Mouse (Mus musculus) erythroblast, embryonic 14.5 days (primary cell): ENCODE data around the gene Cstad. TPM values are rescaled to one million over a fixed set of nuclear protein-coding genes. Genes with fewer than 3 reads are reported as not detected.

Experiments used
- H3K27me3 ChIP-seq: 2 replicates; pipeline ENCODE4 v1.6.1; 2012; ENCODE audit warnings: inconsistent platforms; ENCODE audit not compliant: control insufficient read depth
- H3K36me3 ChIP-seq: 2 replicates; pipeline ENCODE4 v1.6.1; 2012; ENCODE audit warnings: mild to moderate bottlenecking, inconsistent platforms; ENCODE audit not compliant: control insufficient read depth
- H3K4me1 ChIP-seq: 2 replicates; pipeline ENCODE4 v1.6.1; 2012; ENCODE audit warnings: inconsistent platforms; ENCODE audit not compliant: control insufficient read depth
- H3K4me3 ChIP-seq: replicated peaks from 2 replicates; pipeline ENCODE3; 2012; ENCODE audit warnings: moderate library complexity, mild to moderate bottlenecking, inconsistent platforms
- H3K9me3 ChIP-seq: 2 replicates; pipeline ENCODE4 v1.6.1; 2012; ENCODE audit warnings: low read length, inconsistent platforms, mixed read lengths; ENCODE audit not compliant: control insufficient read depth
- GATA1 ChIP-seq: IDR thresholded peaks from 2 replicates; pipeline ENCODE4 v1.6.1; 2012; ENCODE audit warnings: low read length, inconsistent platforms, mixed read lengths
- TAL1 ChIP-seq: IDR thresholded peaks from 3 replicates; pipeline ENCODE4 v1.6.1; 2012; ENCODE audit warnings: low read length, inconsistent platforms, mixed read lengths
- polyA plus RNA-seq: library from polyadenylated mRNA; stranded (reverse); fragments of >175 nt; gene quantifications from 2 replicates; pipeline ENCODE4 v1.2.3, GENCODE M21; 2012

Gene Cstad
- polyA plus RNA-seq, 1 experiment: not detected

- H3K4me1 ChIP-seq: peaks cover 1% of the 10 kb centered on the region; the same call in 1 of the 2 replicates
- H3K36me3 ChIP-seq: no peaks in the 10 kb centered on the region
- H3K4me3 ChIP-seq: no peak overlapping the region
- H3K9me3 ChIP-seq: no peaks in the 10 kb centered on the region
- TF ChIP-seq GATA1 (no peak), TAL1 (no peak)
- H3K27me3 ChIP-seq: peaks cover 67% of the 10 kb centered on the region
These were observed 10.3 kb downstream of the Cstad start for GRCm38 (mm10) chr2:30604880-30605761.

- Histone ChIP-seq H3K27me3 (peaks cover 61% of the 10 kb centered on the region), H3K9me3 (no peaks in the 10 kb centered on the region), H3K4me1 (peaks cover 1% of the 10 kb centered on the region; the same call in 1 of the 2 replicates), H3K4me3 (no peak overlapping the region), H3K36me3 (no peaks in the 10 kb centered on the region)
- TF ChIP-seq GATA1 (no peak), TAL1 (no peak)
These were observed 10.9 kb downstream of the Cstad start for GRCm38 (mm10) chr2:30605762-30606051.

DNA sequence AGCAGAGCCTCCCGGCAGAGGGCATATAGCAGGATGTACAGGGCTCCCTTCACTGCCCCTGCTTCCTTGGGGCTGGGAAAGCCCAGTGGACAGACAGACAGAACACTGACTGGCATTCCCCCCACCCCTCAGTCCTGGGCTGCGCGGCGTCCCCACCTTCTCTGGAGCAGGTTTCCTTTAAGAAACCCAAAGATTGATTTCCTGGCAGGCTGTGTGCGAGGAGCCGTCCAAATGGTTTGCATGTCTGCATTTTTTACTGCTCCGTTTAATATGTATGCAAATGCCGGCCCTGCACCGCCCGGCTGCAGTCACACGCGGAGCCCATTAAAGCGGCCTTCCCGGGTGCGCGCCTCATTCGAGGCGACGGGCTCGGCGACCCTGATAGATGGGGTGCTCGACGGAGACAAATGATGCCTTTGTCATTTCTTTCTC, 11.8 kb downstream of the Cstad start:
- Histone ChIP-seq H3K4me1 (peaks cover 1% of the 10 kb centered on the region; the same call in 1 of the 2 replicates), H3K9me3 (no peaks in the 10 kb centered on the region), H3K4me3 (no peak overlapping the region), H3K36me3 (no peaks in the 10 kb centered on the region), H3K27me3 (peaks cover 53% of the 10 kb centered on the region)
- TF ChIP-seq TAL1: no peak
- no peak for TF ChIP-seq GATA1

GRCm38 (mm10) chr2:30607941-30608340, 13.1 kb downstream of the Cstad start:
- H3K27me3 ChIP-seq: peaks cover 43% of the 10 kb centered on the region

GRCm38 (mm10) chr2:30608690-30609201, 13.9 kb downstream of the Cstad start:
- TF ChIP-seq GATA1 (no peak), TAL1 (no peak)
- H3K27me3 ChIP-seq: peaks cover 42% of the 10 kb centered on the region

More at GRCm38 (mm10) chr2:30607941-30608340, 13.1 kb downstream of the Cstad start:
- TF ChIP-seq TAL1: no peak
- TF ChIP-seq GATA1: no peak
- Histone ChIP-seq H3K36me3 (no peaks in the 10 kb centered on the region), H3K9me3 (no peaks in the 10 kb centered on the region), H3K4me1 (peaks cover 1% of the 10 kb centered on the region; the same call in 1 of the 2 replicates), H3K4me3 (no peak overlapping the region)

GRCm38 (mm10) chr2:30613574-30613973, 18.7 kb downstream of the Cstad start:
- H3K4me1 ChIP-seq: no peaks in the 10 kb centered on the region
- peaks cover 5% of the 10 kb centered on the region; the same call in 1 of the 2 replicates for H3K27me3 ChIP-seq
- no peak for TF ChIP-seq TAL1
- TF ChIP-seq GATA1: no peak
- no peak overlapping the region for H3K4me3 ChIP-seq
- H3K36me3 ChIP-seq: no peaks in the 10 kb centered on the region
- no peaks in the 10 kb centered on the region for H3K9me3 ChIP-seq

More at GRCm38 (mm10) chr2:30608690-30609201, 13.9 kb downstream of the Cstad start:
- Histone ChIP-seq H3K4me3 (no peak overlapping the region), H3K4me1 (peaks cover 1% of the 10 kb centered on the region; the same call in 1 of the 2 replicates), H3K36me3 (no peaks in the 10 kb centered on the region), H3K9me3 (no peaks in the 10 kb centered on the region)

DNA sequence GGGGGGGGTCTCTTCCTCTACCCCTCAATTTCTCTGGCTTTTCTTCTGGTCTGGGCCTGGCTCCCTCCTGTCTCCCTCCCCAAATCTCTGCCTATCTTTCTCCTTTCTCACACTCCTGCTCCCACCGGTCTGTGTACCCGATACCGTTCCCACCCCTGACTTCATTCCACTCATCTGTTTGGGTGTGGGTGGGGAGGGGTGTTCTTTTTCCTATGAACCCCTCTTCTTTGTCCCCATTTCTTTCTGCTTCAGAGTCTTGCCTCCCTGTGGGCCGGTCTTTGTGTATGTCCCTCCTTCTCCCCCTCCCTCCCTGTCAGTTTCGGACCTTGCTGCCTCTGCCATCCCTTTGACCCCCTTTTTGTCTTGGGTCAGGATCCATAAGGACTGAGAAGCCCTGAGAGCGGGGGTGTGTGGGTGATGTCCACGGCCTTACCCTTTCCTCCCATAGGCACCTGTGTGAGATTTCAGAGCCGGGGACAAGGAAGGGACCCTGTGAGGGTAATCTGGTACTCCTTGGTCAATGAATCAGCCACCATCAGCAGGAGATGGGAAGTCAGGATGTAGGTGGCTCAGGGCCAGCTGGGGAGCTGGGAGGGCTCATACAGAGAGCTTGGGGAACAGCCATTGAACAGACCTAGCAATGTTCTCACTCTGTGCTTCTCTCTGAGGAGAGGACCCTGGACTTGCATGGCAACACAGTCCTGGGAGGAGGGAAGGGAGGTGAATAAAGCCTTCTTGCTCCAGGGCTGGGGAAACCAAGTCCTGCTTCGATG, 19.5 kb downstream of the Cstad start:
- no peaks in the 10 kb centered on the region for H3K4me1 ChIP-seq
- no peaks in the 10 kb centered on the region for H3K36me3 ChIP-seq
- no peak overlapping the region for H3K4me3 ChIP-seq
- TF ChIP-seq GATA1: no peak
- no peak for TF ChIP-seq TAL1
- no peaks in the 10 kb centered on the region for H3K9me3 ChIP-seq
- H3K27me3 ChIP-seq: peaks cover 5% of the 10 kb centered on the region; the same call in 1 of the 2 replicates

GRCm38 (mm10) chr2:30615869-30616268, 21.0 kb downstream of the Cstad start:
- TF ChIP-seq GATA1: no peak
- no peak for TF ChIP-seq TAL1

GRCm38 (mm10) chr2:30616464-30616863, 21.6 kb downstream of the Cstad start:
- TF ChIP-seq TAL1: no peak
- TF ChIP-seq GATA1: no peak
- H3K9me3 ChIP-seq: no peaks in the 10 kb centered on the region
- no peak overlapping the region for H3K4me3 ChIP-seq
- peaks cover 5% of the 10 kb centered on the region; the same call in 1 of the 2 replicates for H3K27me3 ChIP-seq
- no peaks in the 10 kb centered on the region for H3K4me1 ChIP-seq
- no peaks in the 10 kb centered on the region for H3K36me3 ChIP-seq

More at GRCm38 (mm10) chr2:30615869-30616268, 21.0 kb downstream of the Cstad start:
- peaks cover 5% of the 10 kb centered on the region; the same call in 1 of the 2 replicates for H3K27me3 ChIP-seq
- no peaks in the 10 kb centered on the region for H3K4me1 ChIP-seq
- no peak overlapping the region for H3K4me3 ChIP-seq
- H3K36me3 ChIP-seq: no peaks in the 10 kb centered on the region
- no peaks in the 10 kb centered on the region for H3K9me3 ChIP-seq
